Mouse (Mus musculus) B cell, adult (primary cell): ENCODE measurements around the gene Prkar1a. TPM values are rescaled to one million over a fixed set of nuclear protein-coding genes. Genes with fewer than 3 reads are reported as not detected.

ENCODE experiments used
- total RNA-seq: library from RNA; stranded (reverse); gene quantifications from 4 replicates; pipeline ENCODE4 v1.2.4, GENCODE M21; 2023; ENCODE audit not compliant: inconsistent age

Prkar1a gene
- 280 to 302 TPM (median 289 TPM) in 4 replicates for total RNA-seq

GRCm38 (mm10) chr11:109649206-109649605 lies at the start of gene Prkar1a:
Gene Prkar1a, plus strand, starts transcription at chr11:109649405.

GRCm38 (mm10) chr11:109611303-109612149 lies 37.7 kb upstream of the Prkar1a start, which contains the start of gene Wipi1:
Gene Wipi1, minus strand, starts transcription at chr11:109611967.

Other genes with a start within 250 kb of the Prkar1a start
- 0.75 to 1.4 TPM (median 0.86 TPM) in 4 replicates for gene 9930022D16Rik, start 235.5 kb upstream of the Prkar1a start, total RNA-seq
- 28.3 to 37.9 TPM (median 36.5 TPM) in 4 replicates for gene Amz2, start 223.5 kb upstream of the Prkar1a start, total RNA-seq
- 1.6 to 4.7 TPM (median 3.0 TPM) in 4 replicates for gene Arsg, start 176.0 kb upstream of the Prkar1a start, total RNA-seq
- gene Slc16a6, start 175.8 kb upstream of the Prkar1a start, total RNA-seq, result 105 to 121 TPM (median 108 TPM) in 4 replicates
- 0.74 to 2.0 TPM (median 1.2 TPM) in 4 replicates for gene Wipi1, start 37.4 kb upstream of the Prkar1a start, total RNA-seq
- not detected in 4 replicates for gene Fam20a, start 72.9 kb downstream of the Prkar1a start, total RNA-seq
- gene 1700012B07Rik, start 178.6 kb downstream of the Prkar1a start, total RNA-seq, result not detected in 4 replicates